Mouse (Mus musculus) urinary bladder, postnatal 4 days (tissue): ENCODE results near the gene Gpi1.
"Not testable (repeated sequence)": the region's sequence is repeated elsewhere in the genome, so short reads cannot be mapped to it uniquely, and the experiment has no call there.

Experiments used
- DNase-seq, 2 experiments: peaks; one replicate each; pipeline ENCODE4 v3.0.0; 2021 to 2022; ENCODE audit warnings: low spot score in 2 of 2

The Gpi1 gene

GRCm38 (mm10) chr7:34183794-34184193 lies 46.3 kb downstream of the Gpi1 start:
- DNase-seq, result no peak

- no peak for DNase-seq
Observed at GRCm38 (mm10) chr7:34183356-34183755, 46.8 kb downstream of the Gpi1 start.

GRCm38 (mm10) chr7:34176241-34176640 lies 53.9 kb downstream of the Gpi1 start:
- DNase-seq, result not testable (repeated sequence)

- no peak for DNase-seq
Observed at GRCm38 (mm10) chr7:34172251-34172650, 57.9 kb downstream of the Gpi1 start.

- no peak for DNase-seq
Observed at GRCm38 (mm10) chr7:34169454-34169853, 60.7 kb downstream of the Gpi1 start, which contains the start of gene Uba2. Gene Uba2 (minus strand): TSS chr7:34169599.

DNA sequence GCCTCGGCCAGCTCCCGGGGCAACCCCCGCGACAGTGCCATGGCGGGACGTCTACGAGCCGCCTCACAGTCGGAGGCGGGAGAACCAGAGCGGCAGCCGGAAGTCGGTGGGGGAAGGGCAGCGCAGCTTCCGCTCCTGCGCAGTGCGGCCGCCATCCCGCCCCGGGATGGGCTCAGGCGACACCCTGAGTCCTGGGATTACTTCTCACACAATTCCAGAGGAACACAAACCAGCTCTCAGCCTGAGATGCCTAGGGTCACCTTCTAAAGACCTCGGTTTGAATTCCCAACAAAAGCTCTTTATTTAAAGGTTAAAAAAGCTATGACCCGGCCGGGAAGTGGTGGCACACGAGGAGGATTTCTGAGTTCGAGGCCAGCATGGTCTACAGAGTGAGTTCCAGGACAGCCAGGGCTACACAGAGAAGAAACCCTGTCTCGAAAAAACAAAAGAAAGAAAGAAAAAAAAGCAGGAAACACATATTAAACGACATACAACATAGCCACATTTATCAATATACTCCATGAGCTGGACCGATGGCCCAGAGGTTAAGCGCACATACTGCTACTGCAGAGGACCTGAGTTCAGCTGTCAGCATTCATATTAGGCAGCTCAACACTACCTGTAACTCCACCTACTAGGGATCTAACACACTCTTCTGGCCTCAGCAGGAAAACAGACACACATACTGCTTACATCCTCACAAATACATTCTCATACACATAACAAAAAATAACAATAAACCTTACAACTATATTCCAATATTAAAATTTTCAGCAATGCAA lies 61.5 kb downstream of the Gpi1 start:
- DNase-seq, result peak; percentile 89 to 93

- no peak for DNase-seq
Observed at GRCm38 (mm10) chr7:34167766-34168469, 62.2 kb downstream of the Gpi1 start.

GRCm38 (mm10) chr7:34166850-34167249 lies 63.3 kb downstream of the Gpi1 start:
- DNase-seq, result no peak

- DNase-seq, result no peak
Observed at GRCm38 (mm10) chr7:34165999-34166398, 64.1 kb downstream of the Gpi1 start.

GRCm38 (mm10) chr7:34164671-34165070 lies 65.5 kb downstream of the Gpi1 start:
- DNase-seq, result no peak

DNA sequence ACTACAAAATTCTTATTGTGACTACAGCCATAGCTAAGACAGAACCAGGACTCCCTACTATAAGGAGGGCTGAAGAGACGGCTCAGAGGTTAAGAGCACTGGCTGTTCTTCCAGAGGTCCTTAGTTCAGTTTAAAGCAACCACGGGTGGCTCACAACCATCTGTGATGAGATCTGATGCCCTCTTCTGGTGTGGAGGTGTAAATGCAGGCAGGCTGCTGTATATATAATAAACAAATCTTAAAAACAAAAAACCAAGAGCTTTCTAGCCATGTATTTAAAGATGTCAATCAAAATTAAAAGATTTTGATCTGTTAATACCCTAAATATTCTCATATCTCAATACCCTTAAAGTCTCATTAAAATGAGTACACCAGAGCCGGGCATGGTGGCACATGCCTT lies 71.0 kb downstream of the Gpi1 start:
- no peak for DNase-seq

DNA sequence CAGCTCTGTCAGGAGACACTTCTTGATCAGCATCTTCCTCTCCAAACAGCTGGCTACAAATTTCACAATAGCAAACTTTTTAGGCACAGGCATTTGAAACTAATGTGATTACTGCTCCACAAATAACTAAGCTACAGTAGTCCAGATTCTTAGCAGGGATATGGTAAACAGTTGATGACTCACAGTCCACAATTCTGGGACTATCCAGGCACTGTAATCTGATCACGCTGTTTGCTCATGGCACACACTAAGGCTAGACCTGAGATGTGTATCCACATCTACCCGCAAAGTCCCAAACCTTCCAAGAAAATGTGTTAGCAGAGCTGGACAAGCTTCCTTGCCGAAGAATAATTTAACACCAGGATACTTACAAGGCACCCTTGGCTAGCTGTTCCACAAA lies 72.1 kb downstream of the Gpi1 start:
- DNase-seq, result no peak
